Mouse (Mus musculus) thymus, adult 2 months (tissue): ENCODE data around the gene Grin2c.

Experiments used
- CTCF ChIP-seq: fragments of 200-500 bp; IDR thresholded peaks from 2 replicates; pipeline ENCODE4 v1.5.1; 2012; ENCODE audit warnings: mild to moderate bottlenecking, control low read depth, low read length, moderate library complexity, borderline replicate concordance; ENCODE audit not compliant: control insufficient read depth, poor library complexity, insufficient read depth; ENCODE audit errors: extremely low read depth
- POLR2A ChIP-seq: fragments of 200-500 bp; IDR thresholded peaks from 2 replicates; pipeline ENCODE4 v1.6.1; 2012; ENCODE audit warnings: mild to moderate bottlenecking, low read length, control low read depth, moderate library complexity; ENCODE audit not compliant: control insufficient read depth, poor library complexity, insufficient read depth; ENCODE audit errors: extremely low read depth

GRCm38 (mm10) chr11:115222570-115222969 is 44.5 kb downstream of the Grin2c start:
- TF ChIP-seq POLR2A: no peak
- TF ChIP-seq CTCF: no peak
